Mouse (Mus musculus): ENCODE results near the gene Nrm. TPM values are rescaled to one million over a fixed set of nuclear protein-coding genes. Genes with fewer than 3 reads are reported as not detected.

Gene Nrm
- total RNA-seq (2021), result 1 to 10 TPM; 1.8 to 2.5 TPM
- long read RNA-seq, experiment 1, transcript Nrm-201 (4 exons, 1,466 nt), result major isoform, 5 of 5 reads
- long read RNA-seq, experiment 1, partial matches to known transcripts, result 0 of 5 reads
- long read RNA-seq, experiment 1, other reads (novel, unspliced or antisense), result 0 of 5 reads
- long read RNA-seq, experiment 2, partial matches to known transcripts, result 0 of 2 reads
- long read RNA-seq, experiment 2, other reads (novel, unspliced or antisense), result 0 of 2 reads

DNA sequence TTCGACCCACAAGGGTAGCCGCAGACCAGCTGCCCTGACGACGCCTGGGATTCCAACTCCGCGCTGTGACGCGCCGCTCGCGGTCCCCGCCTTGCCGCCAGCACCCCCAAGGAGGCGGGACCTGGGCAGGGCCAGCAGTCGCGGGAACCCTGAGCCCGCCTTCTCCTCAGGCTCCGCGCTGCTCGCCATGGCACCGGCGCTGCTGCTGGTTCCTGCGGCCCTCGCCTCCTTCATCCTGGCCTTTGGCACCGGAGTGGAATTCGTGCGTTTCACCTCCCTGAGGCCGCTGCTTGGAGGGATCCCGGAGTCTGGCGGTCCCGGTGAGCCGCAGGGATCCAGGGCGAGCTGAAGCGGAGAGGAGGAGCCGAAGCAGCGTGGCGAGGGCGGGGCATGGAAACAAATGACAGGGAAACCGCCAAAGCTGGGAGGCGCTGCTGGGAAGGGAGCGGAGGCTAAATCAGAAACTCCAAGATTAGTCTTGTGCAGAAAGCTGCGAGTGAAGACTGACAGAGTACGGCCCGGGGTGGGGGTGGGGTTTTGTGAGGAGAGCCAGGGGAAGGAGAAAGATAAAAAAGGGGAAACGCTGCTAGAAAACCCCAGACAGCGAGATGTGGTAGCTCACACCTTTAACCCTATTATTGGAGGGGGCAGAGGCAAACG lies at the start of gene Nrm:
Gene Nrm, plus strand, starts transcription at position 121 of the 660 bp plus-strand sequence.
- peak; percentile 95 to 97 for DNase-seq

- no peak for DNase-seq
Measured at GRCm38 (mm10) chr17:35812307-35812706, 48.8 kb upstream of the Nrm start.

DNA sequence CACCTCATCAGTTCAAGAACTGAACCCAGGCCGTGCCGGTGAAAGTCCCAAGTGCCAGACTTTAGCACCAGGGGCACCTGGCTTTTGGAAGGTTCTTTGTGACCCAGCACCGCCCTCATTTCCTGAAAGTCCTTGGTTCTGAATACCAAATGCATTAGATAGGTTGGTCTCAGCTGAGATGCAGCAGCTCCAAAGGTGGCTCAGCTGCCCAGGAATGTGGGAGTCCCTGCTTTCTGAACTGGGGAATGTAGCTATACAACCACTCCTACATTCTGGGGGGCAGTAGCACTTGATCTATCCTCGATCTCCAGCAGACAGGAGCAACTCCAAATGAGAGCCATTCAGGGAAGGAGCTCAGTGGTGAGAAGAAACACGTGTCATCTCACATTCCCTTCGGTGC lies 48.4 kb upstream of the Nrm start:
- no peak for DNase-seq

DNA sequence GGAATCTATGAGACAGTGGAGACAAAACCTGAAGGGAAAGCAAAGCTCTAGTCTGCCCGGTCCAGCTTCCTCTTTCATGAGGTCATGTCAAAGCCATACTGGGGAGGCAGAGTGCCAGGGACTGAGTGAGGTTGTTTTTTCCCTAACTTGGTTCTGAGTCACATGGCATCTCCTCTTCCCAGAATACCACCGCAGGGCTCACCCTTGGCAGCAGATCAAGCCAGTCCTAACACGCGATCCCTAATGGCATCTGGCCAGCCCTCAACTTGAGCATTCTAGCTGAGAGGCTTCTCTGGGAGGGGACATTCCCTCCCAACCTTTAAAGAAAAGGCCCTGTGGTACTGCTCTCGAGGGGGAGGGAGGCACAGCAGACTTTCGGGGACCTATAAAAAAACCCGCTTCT lies 47.9 kb upstream of the Nrm start:
- peak; percentile 97 for DNase-seq

GRCm38 (mm10) chr17:35813653-35814052 lies 47.5 kb upstream of the Nrm start:
- DNase-seq, result no peak

DNA sequence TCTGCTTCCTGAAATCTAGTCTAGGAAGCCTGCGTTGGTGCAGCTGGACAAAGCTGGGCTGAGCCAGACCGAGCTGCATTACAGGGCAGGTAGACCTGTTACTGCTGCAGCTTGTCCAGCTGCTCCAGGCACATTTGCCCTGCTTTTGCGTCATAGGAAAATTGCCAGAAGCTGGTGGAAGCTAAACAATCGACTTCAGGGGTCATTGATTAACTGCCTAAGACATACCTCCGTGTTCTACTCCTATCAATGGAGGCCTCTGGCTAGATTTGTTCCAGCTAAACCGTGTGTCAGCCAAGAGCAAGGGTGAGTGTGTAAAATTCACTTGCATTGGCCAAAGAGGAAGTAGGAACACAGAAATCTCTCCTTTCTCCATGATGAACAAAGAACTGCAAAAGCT lies 46.4 kb upstream of the Nrm start:
- no peak for DNase-seq

- DNase-seq, result no peak
Measured at GRCm38 (mm10) chr17:35815836-35816235, 45.3 kb upstream of the Nrm start.

GRCm38 (mm10) chr17:35816686-35817085 lies 44.4 kb upstream of the Nrm start:
- no peak for DNase-seq

DNA sequence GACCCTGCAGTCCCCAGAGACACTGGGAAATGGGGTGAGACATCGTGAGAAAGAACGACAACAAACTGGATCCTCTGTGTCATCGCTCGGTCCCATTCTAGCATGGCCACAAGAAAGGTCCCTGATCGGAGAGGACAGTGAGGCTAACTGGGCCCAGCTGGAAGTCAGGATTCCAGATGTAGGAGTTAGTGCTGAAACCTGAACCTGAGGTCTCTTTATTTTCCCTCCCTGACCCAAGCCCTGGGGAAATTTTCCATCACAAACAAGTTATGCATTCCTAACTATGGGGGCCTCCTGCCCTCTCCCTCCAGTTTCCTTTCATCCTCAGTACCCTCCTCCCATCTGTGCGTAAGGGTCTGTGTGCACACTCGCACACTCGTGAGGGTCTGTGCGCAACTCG lies 43.9 kb upstream of the Nrm start:
- DNase-seq, result no peak

DNA sequence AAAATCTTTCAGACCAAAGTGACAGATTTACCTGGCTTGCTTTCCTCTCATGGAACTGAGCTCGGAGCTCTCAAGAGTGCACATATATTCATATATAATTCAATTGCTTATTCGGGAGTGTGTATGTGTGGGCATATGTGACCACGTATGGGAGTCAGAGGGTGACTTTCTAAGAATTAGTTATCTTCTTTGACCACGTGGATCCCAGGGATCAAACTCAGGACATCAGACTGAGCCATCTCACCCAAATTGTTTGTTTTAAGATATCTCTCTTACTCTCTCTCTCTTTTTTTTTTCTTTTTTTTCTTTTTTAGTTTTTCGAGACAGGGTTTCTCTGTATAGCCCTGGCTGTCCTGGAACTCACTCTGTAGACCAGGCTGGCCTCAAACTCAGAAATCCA lies 41.0 kb upstream of the Nrm start:
- DNase-seq, result no peak

DNA sequence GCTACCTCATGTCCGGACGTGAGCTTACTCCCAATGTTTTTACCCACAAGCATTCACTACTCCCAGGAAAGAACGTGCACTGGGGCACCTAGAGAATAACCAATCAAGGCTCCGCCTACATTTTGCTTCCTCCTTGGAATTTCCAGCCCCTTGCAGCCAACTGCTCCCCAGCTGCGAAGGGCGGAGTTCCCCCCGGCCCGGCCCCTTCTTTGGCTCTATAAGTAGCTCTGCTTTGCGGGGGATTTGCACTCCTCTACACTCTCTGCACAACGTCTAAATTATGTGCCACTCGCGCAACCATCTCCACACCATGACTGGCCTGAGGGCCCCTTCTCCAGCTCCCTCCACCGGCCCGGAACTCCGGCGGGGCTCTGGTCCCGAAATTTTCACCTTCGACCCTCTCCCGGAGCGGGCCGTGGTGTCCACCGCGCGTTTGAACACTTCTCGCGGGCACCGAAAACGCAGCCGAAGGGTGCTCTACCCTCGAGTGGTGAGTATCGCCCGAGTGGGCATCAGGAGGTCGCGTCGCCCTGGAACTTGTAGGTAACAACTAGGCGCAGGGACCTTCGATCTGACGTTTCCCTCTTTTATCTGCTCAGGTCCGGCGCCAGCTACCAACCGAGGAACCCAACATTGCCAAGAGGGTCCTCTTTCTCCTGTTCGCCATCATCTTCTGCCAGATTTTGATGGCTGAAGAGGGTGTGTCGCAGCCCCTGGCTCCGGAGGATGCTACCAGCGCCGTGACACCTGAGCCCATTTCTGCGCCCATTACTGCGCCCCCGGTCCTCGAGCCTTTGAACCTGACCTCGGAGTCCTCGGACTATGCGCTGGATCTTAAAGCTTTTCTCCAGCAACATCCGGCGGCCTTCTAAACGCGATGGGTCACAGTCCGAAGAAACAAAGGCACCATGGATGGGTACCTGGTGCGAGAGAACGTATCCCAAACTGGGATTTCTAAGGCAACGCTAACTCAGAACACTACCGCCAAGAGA lies 39.4 kb upstream of the Nrm start, which contains the start of gene Ier3:
Gene Ier3, plus strand, starts transcription at position 246 of the 992 bp plus-strand sequence.
- DNase-seq, result peak; percentile 93 to 95

- DNase-seq, result no peak
Measured at GRCm38 (mm10) chr17:35822564-35822963, 38.6 kb upstream of the Nrm start.

DNA sequence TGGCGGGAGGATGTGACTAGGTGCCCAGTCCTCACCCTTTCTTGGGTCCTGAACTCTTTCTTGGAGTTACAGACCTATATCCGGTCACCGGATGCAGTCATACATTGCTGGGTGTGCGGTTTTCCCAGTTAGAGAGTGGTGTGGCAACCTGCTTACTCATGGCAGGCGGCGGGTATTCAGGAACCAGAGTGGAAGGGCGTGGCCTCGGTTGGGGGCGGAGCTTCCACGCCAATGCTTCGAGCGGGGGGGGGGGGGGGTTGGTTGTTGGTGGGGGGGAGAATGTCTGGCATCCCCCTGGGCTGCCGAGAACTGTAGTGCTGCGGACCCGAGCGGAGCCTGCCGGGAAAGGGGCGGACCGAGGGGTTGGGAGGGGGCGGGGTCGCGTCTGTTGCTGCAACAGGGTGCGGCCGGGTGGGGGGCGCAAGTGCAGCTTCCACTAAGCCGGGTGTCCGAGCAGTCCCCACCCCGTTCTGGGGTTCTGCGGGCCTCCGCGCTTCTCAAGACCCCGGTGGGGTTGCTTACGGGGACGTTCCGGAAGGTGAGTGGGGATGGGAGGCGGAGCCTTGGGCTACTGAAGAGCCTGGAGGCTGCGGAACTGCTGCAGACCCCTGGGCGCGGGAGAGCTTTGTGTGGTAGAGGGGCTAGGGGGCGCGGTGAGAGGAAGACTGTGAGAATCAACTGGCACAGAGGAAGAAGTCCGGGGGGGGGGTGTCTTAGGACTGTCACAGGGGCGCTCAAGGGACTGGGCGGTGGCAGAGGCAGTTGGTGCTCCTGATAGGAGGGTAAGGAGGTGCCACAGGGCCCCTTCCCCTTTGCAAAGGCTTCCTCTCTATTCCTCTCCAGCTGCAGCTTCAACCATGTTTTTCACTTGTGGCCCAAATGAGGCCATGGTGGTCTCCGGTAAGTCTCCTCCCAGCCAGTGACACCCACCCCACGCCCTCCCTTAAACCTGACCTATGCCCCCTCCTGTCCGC lies 37.9 kb upstream of the Nrm start, which contains the start of gene Flot1:
Gene Flot1, plus strand, starts transcription at position 267 of the 974 bp plus-strand sequence.
- DNase-seq, result peak; percentile 91 to 93

DNA sequence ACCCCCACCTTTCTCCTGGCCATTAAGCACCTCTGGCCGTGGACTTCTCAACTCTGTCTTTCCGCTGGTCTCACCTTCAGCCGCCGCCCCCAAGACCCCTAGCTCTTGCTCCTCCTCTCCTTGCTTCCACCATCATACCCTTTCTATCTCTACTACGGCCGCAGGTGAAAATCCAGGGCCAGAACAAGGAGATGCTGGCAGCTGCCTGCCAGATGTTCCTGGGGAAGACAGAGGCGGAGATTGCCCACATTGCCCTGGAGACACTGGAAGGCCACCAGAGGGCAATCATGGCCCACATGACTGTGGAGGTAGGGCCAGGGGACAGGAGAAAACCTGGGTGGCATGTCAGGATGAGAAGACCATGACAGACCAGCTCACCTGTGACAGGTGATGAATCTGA lies 36.7 kb upstream of the Nrm start:
- peak in 1 of 2 experiments; percentile 52 for DNase-seq

DNA sequence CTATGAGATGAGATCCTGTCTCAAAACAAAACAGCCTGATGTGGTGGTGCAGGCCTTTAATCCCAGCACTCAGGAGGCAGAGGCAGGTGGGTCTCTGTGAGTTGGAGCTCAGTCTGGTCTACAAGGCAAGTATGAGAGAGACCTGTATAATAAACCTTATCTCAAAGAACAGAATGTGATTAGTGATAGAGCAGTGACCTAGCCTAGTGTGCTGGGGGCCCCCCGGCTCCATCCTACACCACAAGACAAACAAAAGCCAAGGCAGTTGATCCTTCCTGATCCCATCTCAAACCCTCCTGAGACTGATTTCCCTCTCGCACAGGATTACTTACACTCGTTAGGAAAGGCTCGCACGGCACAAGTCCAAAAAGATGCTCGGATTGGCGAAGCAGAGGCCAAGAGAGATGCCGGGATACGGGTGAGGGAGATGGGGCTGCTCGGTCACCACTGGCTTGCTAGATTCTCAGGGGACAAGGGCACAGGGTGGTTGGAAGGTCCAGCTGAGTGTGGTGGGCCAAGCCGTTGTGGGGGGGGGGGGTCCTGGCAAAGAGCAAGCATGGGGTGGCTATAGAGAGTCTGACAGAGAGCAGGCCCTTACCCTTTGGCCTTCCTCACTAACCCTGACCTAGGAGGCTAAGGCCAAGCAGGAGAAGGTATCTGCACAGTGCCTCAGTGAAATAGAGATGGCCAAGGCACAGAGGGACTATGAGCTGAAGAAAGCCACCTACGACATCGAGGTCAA lies 35.8 kb upstream of the Nrm start:
- no peak for DNase-seq

DNA sequence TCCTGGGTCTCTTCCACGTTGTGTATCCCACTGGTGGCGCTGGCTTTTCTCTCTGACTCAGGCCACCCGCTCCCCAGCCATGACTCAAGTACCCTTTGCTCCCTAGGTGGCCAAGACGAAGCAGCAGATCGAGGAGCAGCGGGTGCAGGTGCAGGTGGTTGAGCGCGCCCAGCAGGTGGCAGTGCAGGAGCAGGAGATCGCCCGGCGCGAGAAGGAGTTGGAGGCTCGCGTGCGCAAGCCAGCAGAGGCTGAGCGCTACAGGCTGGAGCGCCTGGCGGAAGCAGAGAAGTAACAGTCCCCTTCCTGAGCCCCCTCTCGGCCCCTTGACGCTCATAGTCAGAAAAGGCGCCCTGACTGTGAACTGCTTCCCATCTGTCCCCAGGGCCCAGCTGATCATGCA lies 31.4 kb upstream of the Nrm start:
- DNase-seq, result peak; percentile 86 to 87

DNA sequence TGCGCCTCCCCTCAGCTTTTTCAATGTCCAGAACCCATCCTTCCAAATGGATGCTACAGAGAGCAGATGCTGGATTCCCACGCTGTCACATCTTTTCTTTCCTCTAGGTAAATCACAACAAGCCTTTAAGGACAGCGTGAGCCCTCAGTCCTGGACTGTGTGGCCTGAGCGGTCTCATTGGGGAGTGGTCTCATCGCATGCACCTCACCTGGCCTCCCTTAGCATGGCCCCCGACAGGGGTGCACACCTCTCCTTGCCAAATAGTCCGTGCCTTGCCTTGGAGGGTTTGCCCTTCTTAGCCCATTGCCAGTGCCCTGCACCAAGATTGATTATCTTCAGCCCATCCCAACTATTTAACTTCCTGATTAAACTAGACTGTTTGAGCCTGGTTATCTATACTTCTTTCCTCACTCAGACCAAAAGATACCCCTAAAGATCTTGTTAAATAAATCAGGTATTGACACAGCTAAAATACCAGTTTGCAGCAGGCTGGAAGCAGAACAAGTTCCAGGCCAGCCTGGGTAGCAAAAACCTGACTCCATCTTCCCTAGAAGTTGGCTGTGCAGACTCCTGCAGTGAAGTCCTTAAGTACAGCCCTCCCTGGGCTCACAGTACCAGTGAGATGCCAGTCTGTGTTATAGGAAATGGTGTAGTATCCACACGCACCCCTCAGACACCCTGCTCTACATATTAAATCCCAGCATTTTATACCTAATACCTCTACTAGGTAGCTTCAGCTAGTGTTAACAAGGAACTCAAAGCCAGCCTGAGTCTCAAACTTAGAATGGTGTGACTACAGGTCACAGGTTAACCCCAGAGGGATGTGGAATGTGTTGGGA lies 28.5 kb upstream of the Nrm start:
- DNase-seq, result no peak

DNA sequence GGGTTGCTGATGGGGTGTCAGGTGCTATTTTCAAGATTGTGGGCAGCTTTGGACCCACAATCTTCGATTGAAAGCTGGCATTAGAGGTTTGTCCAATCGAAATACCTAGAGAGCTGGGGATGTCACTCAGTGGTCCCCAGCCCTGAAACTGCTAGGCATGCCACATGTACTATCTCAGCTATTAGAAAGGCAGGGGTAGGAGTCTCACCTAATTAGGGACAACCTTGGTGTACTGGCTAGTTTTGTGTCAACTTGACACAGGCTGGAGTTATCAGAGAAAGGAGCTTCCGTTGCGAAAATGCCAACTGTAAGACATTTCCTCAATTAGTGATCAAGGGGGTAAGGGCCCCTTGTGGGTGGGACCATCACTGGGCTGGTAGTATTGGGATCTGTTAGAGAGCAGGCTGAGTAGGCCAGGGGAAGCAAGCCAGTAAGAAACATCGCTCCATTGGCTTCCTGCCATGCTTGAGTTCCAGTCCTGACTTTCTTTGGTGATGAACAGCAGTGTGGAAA lies 27.8 kb upstream of the Nrm start:
- DNase-seq, result no peak

DNA sequence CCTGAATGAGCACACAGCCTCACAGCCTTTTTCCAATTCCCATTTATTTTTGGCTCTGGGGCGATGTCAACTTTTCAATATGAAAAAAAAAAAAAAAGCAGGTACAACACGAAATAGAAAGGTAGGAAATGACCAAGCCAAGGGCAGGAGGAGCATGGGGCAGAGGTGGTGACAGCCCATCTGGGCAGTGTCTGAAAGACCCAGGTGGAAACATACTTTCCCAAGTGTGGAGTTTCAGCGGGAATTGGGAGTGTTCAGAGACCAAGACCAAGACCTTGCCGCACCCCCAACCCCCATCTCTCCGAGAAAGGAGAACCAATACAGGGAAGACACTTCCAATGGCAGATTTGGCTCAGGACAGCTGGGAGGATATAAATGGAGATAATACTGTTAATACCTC lies 27.2 kb upstream of the Nrm start:
- DNase-seq, result no peak

Data from heart, adult 18-20 months (tissue).